Mouse (Mus musculus): Measurements from ENCODE around the gene Slc6a12.

The Slc6a12 gene

DNA sequence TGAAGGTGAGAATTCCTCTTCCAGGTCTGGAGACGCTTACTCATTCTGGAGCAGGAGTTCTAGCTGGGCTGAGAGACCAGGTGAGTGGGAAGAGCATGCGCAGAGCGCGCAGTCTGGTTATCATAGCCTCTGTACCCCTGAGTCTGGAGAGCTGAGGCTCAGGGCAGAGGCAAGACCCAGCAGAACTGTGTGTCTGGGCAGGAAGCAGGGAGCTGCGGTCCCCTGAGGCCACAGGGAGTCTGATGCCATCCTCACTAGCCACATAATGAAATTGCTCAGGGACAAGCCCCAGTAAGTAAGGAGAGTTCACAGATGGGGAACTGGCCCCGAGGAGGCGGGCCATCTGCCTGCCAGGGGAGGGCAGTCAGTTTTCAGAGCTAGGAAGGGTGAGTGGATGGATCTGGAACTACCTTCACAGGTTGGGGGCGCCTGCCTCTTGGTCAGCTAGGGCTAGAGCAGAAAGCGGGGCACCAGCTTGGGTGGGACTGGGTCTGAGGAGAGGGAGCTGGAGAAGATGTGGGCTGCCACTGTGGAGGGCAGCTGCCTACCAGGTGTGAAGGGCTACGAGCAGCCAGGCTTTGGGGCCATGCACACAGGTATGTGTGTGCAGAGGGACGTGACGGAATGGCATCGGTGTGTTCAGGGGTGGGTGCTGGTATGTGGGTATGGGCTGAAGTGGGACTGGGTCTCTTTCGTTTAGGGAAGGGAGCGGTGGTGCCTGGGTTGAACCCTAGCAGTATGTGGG is at the start of gene Slc6a12:
Slc6a12 (plus strand) TSS at position 51 of the 745 bp plus-strand sequence.
- 82% methylated on average over 15 of the region's 15 CpGs for WGBS

- WGBS: 57% methylated on average over 7 of the region's 7 CpGs
Observed at GRCm38 (mm10) chr6:121299317-121299716, 43.6 kb upstream of the Slc6a12 start.

DNA sequence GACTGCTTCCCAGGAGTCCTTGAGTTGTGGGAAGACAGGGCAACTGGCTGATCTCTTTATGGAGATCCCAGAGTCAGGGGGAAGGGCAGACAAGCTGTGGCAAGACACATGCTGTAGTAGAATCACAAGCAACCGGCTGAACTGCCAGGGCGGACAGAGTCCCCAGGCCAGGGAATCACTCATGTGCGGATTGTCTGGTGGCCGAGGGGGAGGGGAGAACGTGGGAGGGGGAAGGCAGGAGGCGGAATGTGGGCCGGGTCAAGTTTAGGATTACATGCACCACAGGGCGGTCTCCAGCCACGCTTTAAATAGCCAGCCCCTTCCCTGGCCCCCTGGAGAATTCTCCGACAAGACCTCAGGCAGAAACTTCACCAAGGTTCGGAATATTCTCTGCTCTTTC is 42.9 kb upstream of the Slc6a12 start, which contains the start of gene Slc6a13:
Slc6a13 (plus strand) TSS at position 274 of the 400 bp plus-strand sequence.
- WGBS: 38% methylated on average over 11 of the region's 11 CpGs

- WGBS: 77% methylated on average over 9 of the region's 9 CpGs
Observed at GRCm38 (mm10) chr6:121300504-121300903, 42.4 kb upstream of the Slc6a12 start.

DNA sequence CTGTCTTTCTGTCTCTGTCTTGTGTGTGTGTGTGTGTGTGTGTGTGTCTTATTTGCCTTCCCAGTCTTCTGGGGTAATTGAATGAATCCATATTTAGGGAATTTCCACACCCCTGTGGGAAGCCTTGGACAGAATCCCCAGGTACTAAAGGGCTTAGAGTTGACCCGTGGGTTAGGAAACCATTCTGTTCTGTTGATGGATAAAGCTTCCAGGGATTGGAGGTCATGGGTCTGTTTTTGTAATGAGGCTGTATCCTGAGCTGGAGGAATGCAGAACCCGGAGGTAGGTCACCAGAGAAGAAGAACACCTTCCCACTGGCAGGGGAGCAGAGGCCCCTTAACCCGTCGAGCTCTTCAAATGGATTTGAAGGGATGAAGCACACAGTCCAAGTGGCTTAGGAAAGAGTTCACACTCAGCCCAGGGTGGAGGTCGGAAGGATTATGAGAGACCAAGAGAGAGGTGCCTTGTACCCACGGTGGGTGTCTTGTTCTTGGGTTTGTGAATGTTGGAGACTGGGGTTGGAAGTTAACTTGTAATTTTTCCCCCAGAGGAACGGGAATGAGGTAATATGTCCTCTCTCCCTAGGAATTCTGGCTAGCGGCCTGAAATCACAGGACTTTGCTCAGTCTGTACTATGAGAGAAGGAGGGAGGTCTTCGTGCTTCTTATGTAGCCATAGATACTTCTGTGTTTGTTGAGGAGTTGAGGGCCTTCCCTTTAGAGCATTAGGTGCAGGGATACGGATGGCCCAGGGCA is 39.2 kb upstream of the Slc6a12 start:
- 83% methylated on average over 10 of the region's 10 CpGs for WGBS

DNA sequence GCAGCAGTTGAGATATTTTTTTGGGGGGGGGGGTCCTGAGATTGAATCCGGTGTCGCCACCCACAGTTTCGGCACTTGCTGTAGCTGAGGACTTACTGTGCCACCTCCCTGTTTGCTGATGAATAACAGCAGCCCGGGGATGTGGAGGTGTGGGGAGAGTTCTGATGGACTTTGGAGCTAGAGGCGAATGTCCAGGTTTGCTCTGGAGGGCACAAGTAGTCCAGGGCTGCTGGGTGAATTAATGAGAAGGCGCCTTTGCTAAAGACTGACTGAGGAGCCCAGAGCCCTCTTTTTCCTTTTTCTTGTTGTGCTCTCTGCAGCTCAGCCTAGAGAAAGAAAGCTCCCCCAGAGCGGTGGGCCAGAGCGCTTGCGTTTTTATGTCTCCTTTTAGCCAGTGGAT is 38.2 kb upstream of the Slc6a12 start:
- WGBS: 83% methylated on average over 9 of the region's 9 CpGs

DNA sequence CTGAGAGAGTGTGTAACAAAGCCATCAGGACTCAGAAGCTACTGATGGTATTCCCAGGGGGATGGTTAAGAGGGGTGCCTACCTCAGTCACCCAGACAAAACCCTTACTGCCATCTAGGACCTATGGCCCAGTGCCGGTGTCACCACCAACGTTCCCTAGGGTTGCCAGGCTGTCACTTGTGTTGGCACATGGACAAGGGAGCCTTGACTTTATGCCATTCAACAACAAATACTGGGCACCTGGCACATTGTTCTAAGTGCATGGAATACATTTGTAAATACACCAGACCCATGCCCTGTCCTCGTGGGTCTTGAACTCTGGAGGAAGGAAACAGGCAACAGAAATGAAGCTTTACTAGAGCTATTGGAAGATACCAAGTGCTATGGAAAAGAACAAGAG is 37.3 kb upstream of the Slc6a12 start:
- 80% methylated on average over 3 of the region's 3 CpGs for WGBS

GRCm38 (mm10) chr6:121310984-121311383 is 31.9 kb upstream of the Slc6a12 start:
- 92% methylated on average over 6 of the region's 6 CpGs for whole genome bisulfite sequencing

GRCm38 (mm10) chr6:121319099-121319498 is 23.8 kb upstream of the Slc6a12 start:
- WGBS: 69% methylated on average over 6 of the region's 6 CpGs

DNA sequence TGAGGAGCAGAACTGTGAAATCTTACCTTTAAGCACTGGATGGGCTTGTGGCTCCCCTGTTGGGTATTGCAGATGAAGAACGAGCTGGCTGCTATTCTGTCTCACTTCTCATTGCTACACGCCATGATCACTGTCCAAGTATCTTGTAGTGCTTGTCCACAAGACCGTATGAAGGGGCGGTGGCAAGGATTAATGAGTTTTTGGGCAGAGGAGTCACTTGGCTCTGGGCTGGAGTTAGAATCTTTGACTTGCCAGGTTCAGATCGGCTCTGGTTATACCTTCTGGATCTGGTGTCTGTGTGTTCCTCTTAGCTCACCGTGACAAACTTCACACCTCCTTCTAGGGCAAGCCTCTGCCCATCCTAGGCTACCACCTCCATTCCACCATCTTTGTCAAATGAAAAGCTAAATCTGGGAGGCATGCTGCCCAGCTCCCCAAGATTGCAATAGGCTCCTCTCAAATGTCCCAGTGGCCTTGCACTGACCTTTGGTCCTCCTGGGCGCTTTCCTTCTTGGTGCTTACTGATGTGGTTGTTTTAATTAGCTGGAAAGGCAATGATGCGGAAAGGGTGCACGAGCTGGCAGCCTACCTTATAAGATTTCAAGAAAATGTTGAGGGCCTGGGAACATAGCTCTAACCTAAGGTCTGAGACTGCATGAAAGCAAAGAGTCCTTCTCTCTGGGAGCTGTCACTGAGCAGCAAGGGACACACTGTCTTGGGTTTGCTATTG is 20.3 kb upstream of the Slc6a12 start:
- 87% methylated on average over 9 of the region's 9 CpGs for WGBS

- 53% methylated on average over 3 of the region's 3 CpGs for WGBS
Observed at GRCm38 (mm10) chr6:121325298-121325697, 17.6 kb upstream of the Slc6a12 start.

GRCm38 (mm10) chr6:121325740-121326139 is 17.1 kb upstream of the Slc6a12 start:
- WGBS: 78% methylated on average over 9 of the region's 9 CpGs

DNA sequence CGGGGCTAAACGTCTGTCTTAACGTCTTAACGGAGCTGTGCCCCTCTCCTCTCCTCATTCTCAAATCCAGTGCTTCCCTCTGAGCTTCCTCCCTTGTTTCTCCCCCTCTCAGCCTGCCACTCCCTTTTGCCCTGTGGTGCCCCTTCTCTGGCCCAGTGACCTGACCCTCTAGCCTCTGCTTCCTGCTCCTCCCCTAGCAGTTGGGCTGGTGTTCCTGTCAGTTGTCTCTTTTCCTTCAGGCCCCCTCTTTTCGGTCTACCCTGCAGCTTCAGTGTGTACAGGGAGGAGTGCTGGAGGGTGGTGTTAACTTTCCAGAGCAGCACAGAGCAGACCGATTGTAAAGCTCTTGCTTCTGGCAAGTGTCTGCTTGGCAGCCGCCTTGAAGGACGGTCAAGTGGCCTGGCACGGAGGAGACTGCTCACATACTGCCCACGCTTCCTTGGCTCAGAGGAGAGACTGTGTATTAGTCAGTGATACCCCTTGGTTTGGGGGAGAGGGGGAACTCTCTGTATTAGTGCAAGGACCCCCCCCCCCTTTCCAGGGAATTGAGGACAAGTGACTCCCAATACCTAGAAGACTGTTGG is 16.3 kb upstream of the Slc6a12 start:
- WGBS: 43% methylated on average over 10 of the region's 10 CpGs

DNA sequence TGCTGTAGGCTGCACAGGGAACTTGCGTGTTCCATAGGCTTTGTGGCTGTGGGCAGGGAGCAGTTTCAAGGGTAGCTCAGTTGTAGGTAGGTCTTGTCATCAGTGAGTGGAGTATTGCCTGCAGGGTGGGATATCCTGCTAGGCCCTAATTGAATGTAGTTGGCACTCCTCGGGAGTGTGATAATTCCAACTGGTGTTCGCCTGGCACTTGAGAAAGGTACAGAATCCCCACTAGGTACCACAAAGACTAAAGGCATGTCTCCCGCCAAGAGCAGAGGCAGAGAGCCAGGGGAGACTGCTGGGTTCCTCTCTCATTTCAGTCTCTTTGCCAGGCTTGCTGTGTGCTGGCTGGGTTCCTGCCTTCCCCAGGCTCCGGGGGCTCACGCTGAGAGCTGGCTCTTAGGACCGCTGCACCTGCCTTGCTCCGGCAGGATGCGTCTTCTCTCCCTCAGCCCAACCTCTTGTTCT is 14.4 kb upstream of the Slc6a12 start:
- WGBS: 39% methylated on average over 9 of the region's 9 CpGs

DNA sequence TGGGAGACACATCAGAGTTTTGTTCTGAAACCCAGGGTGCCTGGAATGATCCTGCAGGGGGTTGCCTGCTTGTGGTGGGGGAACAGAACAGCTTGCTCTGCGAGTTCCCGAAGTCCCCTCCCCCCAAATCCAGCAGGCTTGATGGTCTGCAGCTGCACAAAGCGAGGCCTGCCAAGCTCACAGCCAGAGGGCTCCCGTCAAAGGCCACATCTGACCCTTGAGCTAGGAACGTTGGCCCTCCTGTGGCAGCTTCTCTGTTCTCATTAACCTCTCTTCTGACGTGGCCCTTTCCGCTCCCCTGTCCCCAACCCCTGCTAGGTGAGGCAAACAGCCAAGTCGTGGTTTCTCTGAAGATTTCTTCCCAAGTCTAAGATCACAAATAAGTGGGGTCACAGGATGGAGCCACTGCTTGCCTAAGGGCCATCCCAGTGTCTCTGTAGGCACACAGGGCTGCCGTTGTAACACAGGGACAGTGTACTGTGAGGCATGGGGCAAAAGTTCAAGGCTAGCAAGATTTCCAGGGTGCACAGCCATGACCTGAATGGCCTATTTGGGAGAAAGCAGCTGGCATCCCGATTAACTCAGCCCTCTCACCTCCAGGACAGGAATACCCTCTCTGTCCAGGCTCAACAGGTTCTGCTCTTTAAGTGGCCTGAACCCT is 12.9 kb upstream of the Slc6a12 start:
- 51% methylated on average over 10 of the region's 10 CpGs for WGBS

GRCm38 (mm10) chr6:121335841-121336240 is 7.0 kb upstream of the Slc6a12 start:
- 86% methylated on average over 9 of the region's 9 CpGs for WGBS

DNA sequence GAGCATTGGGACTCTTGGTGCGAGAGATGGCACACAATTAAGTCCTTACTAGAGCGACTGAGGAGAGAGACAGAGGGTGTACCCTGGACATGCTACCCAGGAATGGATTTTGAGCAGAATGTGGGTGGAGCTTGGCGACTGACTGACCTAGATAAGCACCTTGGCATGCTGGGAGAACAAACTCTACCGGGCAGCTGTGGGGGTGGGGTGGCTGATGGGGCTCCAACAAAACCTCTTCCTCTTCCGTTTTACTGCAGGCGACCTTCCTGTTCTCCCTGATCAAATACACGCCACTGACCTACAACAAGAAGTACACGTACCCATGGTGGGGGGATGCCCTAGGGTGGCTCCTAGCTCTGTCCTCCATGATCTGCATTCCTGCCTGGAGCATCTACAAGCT is 6.3 kb upstream of the Slc6a12 start:
- 70% methylated on average over 8 of the region's 8 CpGs for WGBS

- 92% methylated on average over 9 of the region's 9 CpGs for WGBS
Observed at GRCm38 (mm10) chr6:121337229-121337628, 5.6 kb upstream of the Slc6a12 start.

- WGBS: 35% methylated on average over 3 of the region's 3 CpGs
Observed at GRCm38 (mm10) chr6:121337770-121338518, 4.9 kb upstream of the Slc6a12 start.

GRCm38 (mm10) chr6:121338519-121338896 is 4.4 kb upstream of the Slc6a12 start:
- WGBS: 49% methylated on average over 4 of the region's 4 CpGs

DNA sequence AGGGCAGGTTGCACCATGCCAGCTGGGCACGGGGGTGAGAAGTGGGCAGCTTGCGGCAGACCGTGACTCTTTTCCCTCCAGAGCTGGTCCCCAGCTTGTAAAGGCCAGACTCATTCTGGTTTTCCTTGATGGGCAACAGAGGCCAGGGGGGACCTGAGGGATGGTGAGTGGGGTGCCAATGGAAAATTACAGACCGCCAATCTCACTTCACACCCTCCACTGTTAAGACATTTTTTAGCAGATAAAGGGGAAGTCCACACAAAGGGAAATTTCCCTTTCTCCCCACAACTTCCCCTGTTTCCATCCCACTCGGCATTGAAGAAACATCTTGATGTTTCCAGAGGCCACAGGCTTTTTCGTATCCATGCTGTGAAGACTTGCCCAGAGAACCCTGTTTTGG is 1.2 kb upstream of the Slc6a12 start:
- 82% methylated on average over 6 of the region's 6 CpGs for WGBS

All from cerebral cortex, adult 2 months (tissue).